Mouse (Mus musculus): Measurements from ENCODE around the gene Esrrg. TPM values are rescaled to one million over a fixed set of nuclear protein-coding genes. Genes with fewer than 3 reads are reported as not detected.

Esrrg gene
- 0.83 TPM for polyA plus RNA-seq (2014; fragmentation: Illumina TruSeq; extraction: RNeasy Lipid Tissue Mini Kit (QIAGEN cat#74804); ENCODE audit: insufficient read depth, low read depth, low replicate concordance)

GRCm38 (mm10) chr1:187608261-187608921, at the start of gene Esrrg:
TSS of gene Esrrg (plus strand) at chr1:187608791.

DNA sequence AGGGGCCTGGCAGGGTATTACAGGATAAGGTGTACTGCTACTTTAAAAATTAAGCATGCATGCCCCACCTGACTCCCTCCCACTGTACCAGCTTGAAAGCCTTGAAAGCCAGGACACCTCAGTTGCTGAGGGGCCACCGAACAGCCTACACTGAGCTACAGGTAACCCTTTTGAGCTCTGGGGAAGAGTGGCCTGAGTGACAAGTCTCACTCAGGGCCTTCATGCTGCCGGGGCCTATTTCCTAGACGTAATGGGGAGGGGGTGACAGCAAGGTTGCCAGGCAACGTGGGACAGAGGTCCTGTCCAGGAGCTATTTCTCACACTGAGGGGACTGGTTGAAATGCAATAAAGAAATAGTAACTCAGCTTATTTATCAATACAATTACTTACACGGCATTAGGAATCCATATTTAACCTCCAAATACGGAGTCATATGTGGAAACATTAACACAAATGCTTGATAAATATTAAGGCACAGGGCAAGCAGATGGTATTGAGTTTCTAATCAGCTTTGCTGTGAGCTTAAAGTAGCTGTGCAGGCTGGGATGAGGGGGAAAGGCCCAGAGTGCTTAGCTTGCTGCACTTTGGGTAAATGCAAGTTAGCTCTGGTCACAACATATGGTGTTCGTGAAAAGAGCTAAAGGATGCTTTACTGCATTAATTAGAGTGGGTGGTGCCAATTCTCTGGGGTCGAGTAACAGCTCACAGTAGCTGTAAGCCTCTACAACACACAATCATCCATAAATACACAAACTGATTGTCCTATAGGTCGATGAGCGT, 653.5 kb downstream of the Esrrg start, which contains the start of gene Ush2a:
Ush2a (plus strand) TSS at position 121 of the 780 bp plus-strand sequence.

